In the genomic region with DNA sequence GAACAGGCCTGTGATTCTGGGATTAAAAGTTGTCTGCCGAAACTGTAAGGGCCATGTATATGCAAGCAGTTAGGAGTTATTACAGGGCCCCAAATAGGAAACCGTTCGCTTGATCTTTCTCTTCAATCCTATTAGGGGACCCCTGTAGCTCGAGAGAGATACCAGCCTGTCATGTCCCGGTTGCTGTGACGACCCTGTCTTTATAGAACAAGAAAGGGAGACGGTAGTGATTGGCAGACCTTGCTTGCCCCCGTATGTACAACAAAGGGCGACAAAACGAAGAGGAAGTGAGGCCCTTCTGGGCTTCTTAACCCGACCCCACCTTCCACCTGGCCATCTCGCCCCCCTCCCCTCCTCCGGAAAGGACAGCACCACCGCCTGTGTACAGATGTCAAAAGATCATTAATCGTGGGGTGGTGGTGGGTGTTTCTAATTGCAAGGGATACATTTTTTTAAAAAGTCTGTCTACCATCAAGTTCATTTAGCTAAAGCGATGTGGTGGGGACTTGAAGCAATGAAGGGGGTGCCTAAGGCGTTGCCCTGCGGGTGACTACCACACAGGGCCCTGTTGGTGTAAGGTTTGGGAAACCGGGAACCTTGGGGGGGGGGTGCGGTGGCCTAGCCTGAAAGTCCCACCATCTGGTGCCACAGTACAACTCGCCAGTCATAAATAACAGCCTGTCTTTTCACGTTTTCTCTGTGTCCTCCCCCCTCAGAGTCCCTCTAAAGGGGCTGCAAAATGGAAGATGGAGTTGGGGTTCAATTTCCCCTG, we compare ENCODE assay signal across 11 mouse cellular contexts.
DNase-seq lines count a peak whose midpoint lies in the region; ATAC-seq and TF ChIP-seq lines count a peak whose summit lies in the region.
"Had no signal": no experiment of that assay in that cellular context is flagged by ENCODE, and none has a peak within 500 bp of the region (broad histone marks: within the 10 kb centered on the region; RNA-seq: fewer than 3 reads in every experiment).

No protein-coding gene starts in this region.

- peak; percentile 1 for DNase-seq in lung, embryonic 14.5 days
- DNase-seq in lung, adult 18-20 months: no peak
- DNase-seq in forebrain, embryonic 11.5 days (ENCODE audit: low spot score): peak; percentile 64
- no peak for DNase-seq in limb, embryonic 14.5 days (ENCODE audit: low spot score)
- no peak for DNase-seq in thymus, adult 2 months
- DNase-seq in adrenal gland, adult 2 months: no peak
- DNase-seq: layer of hippocampus, adult 9-11 months; lung, postnatal 36 days; right cerebral cortex, adult 18-20 months; thymus, postnatal 25 days had no signal

- 3% methylated on average over 22 of the region's 22 CpGs for WGBS in lung, embryonic 14.5 days
- under 1% methylated on average over 22 of the region's 22 CpGs for WGBS in forebrain, embryonic 11.5 days
- WGBS in limb, embryonic 14.5 days: 14% methylated on average over 22 of the region's 22 CpGs
- WGBS in stomach, embryonic 16.5 days: 6% methylated on average over 22 of the region's 22 CpGs
- 10% methylated on average over 22 of the region's 22 CpGs for WGBS in thymus, adult 2 months

- H3K27me3 ChIP-seq in lung, embryonic 14.5 days (ENCODE audit: insufficient read depth, low read length): peaks cover 55% of the 10 kb centered on the region
- peaks cover 74% of the 10 kb centered on the region for H3K27me3 ChIP-seq in forebrain, embryonic 11.5 days (ENCODE audit: control insufficient read depth, insufficient read depth, low read length)
- H3K27me3 ChIP-seq in limb, embryonic 14.5 days (ENCODE audit: control insufficient read depth, insufficient read depth, low read length): peaks cover 42% of the 10 kb centered on the region
- peaks cover 57% of the 10 kb centered on the region for H3K27me3 ChIP-seq in stomach, embryonic 16.5 days (ENCODE audit: control insufficient read depth, insufficient read depth, low read length)
- H3K27me3 ChIP-seq in thymus, adult 2 months (ENCODE audit: control insufficient read depth, insufficient read depth, low read length): peaks cover 3% of the 10 kb centered on the region; the same call in 1 of the 2 replicates

- H3K36me3 ChIP-seq in lung, embryonic 14.5 days (ENCODE audit: insufficient read depth): no peaks in the 10 kb centered on the region
- no peaks in the 10 kb centered on the region for H3K36me3 ChIP-seq in forebrain, embryonic 11.5 days (ENCODE audit: control insufficient read depth, insufficient read depth, low read length)
- no peaks in the 10 kb centered on the region for H3K36me3 ChIP-seq in limb, embryonic 14.5 days (ENCODE audit: control insufficient read depth, insufficient read depth, low read length)
- no peaks in the 10 kb centered on the region for H3K36me3 ChIP-seq in stomach, embryonic 16.5 days (ENCODE audit: control insufficient read depth, insufficient read depth, low read length)
- no peaks in the 10 kb centered on the region for H3K36me3 ChIP-seq in thymus, adult 2 months (ENCODE audit: control insufficient read depth, insufficient read depth, low read length)

- H3K4me1 ChIP-seq in lung, embryonic 14.5 days (ENCODE audit: insufficient read depth): no peaks in the 10 kb centered on the region
- H3K4me1 ChIP-seq in forebrain, embryonic 11.5 days (replicated peaks; ENCODE audit: control insufficient read depth, insufficient read depth, low read length): peaks cover 11% of the 10 kb centered on the region
- peaks cover 3% of the 10 kb centered on the region; the same call in 1 of the 2 replicates for H3K4me1 ChIP-seq in limb, embryonic 14.5 days (ENCODE audit: control insufficient read depth, insufficient read depth, low read length)
- H3K4me1 ChIP-seq in stomach, embryonic 16.5 days (ENCODE audit: control insufficient read depth, insufficient read depth, low read length): no peaks in the 10 kb centered on the region; the same call in 1 of the 2 replicates
- H3K4me1 ChIP-seq in thymus, adult 2 months (replicated peaks; ENCODE audit: control insufficient read depth, insufficient read depth, low read length): no peaks in the 10 kb centered on the region

- no peak for TF ChIP-seq CTCF in lung, embryonic 14.5 days (IDR thresholded peaks at IDR 0.05; ENCODE audit: low read depth)
- no peak for TF ChIP-seq CTCF in thymus, adult 2 months (IDR thresholded peaks at IDR 0.05; ENCODE audit: borderline replicate concordance, control insufficient read depth, extremely low read depth, insufficient read depth, low read length, poor library complexity)

- peak overlapping the region; percentile 38 for H3K4me2 ChIP-seq in lung, embryonic 14.5 days
- peak overlapping the region; percentile 38; the same call in 1 of the 2 replicates for H3K4me2 ChIP-seq in forebrain, embryonic 11.5 days (ENCODE audit: low read depth, low read length, severe bottlenecking)
- H3K4me2 ChIP-seq in limb, embryonic 14.5 days (replicated peaks; ENCODE audit: low read depth, low read length, severe bottlenecking): peak overlapping the region; percentile 52
- no peak overlapping the region for H3K4me2 ChIP-seq in stomach, embryonic 16.5 days (ENCODE audit: low read depth, low read length)

- no peaks in the 10 kb centered on the region for H3K9me3 ChIP-seq in lung, embryonic 14.5 days (ENCODE audit: low read depth, low read length)
- no peaks in the 10 kb centered on the region for H3K9me3 ChIP-seq in forebrain, embryonic 11.5 days (ENCODE audit: control insufficient read depth, low read length)
- no peaks in the 10 kb centered on the region for H3K9me3 ChIP-seq in limb, embryonic 14.5 days (ENCODE audit: control insufficient read depth, low read length)
- H3K9me3 ChIP-seq in stomach, embryonic 16.5 days (replicated peaks; ENCODE audit: control insufficient read depth, low read length): no peaks in the 10 kb centered on the region

- TF ChIP-seq POLR2A in limb, embryonic 14.5 days (IDR thresholded peaks at IDR 0.05; ENCODE audit: borderline replicate concordance, extremely low read depth, insufficient read depth, insufficient read length): no peak
- no peak for TF ChIP-seq POLR2A in thymus, adult 2 months (IDR thresholded peaks at IDR 0.05; ENCODE audit: control insufficient read depth, extremely low read depth, insufficient read depth, low read length, poor library complexity)

- H3K27ac ChIP-seq in lung, embryonic 14.5 days (ENCODE audit: low read depth): no peak overlapping the region
- H3K27ac ChIP-seq in forebrain, embryonic 11.5 days (ENCODE audit: low read depth, low read length): no peak overlapping the region
- H3K27ac ChIP-seq in limb, embryonic 14.5 days (replicated peaks; ENCODE audit: low read depth, low read length): no peak overlapping the region
- H3K27ac ChIP-seq in stomach, embryonic 16.5 days (ENCODE audit: low read length): no peak overlapping the region
- no peak overlapping the region for H3K27ac ChIP-seq in thymus, adult 2 months (ENCODE audit: control insufficient read depth, insufficient read depth, low read length)

- H3K4me3 ChIP-seq in lung, embryonic 14.5 days (ENCODE audit: low read depth, low read length): peak overlapping the region; percentile 4; the same call in 1 of the 2 replicates
- H3K4me3 ChIP-seq in forebrain, embryonic 11.5 days (ENCODE audit: low read depth, low read length): 0 out of 2 replicates have a peak overlapping the region, but pooled peaks have one; percentile 12
- peak overlapping the region; percentile 28 for H3K4me3 ChIP-seq in limb, embryonic 14.5 days (replicated peaks; ENCODE audit: low read length)
- H3K4me3 ChIP-seq in stomach, embryonic 16.5 days (replicated peaks; ENCODE audit: low read length): 0 out of 2 replicates have a peak overlapping the region, but pooled peaks have one; percentile 20
- no peak overlapping the region for H3K4me3 ChIP-seq in thymus, adult 2 months (ENCODE audit: control insufficient read depth, insufficient read depth, low read length)

- H3K9ac ChIP-seq in lung, embryonic 14.5 days: no peak overlapping the region
- no peak overlapping the region; the same call in 1 of the 2 replicates for H3K9ac ChIP-seq in forebrain, embryonic 11.5 days (ENCODE audit: low read length)
- H3K9ac ChIP-seq in limb, embryonic 14.5 days (ENCODE audit: low read depth, low read length, severe bottlenecking): peak overlapping the region; percentile 49; the same call in 1 of the 2 replicates
- no peak overlapping the region for H3K9ac ChIP-seq in stomach, embryonic 16.5 days (ENCODE audit: low read length)

- ATAC-seq in lung, embryonic 14.5 days (ENCODE audit: insufficient read depth): no peak
- ATAC-seq in forebrain, embryonic 11.5 days (replicated peaks; ENCODE audit: low FRiP score): peak; percentile 74
- ATAC-seq in limb, embryonic 14.5 days (ENCODE audit: low FRiP score, low read depth): 0 out of 2 replicates have a peak, but pooled peaks have one; percentile 8
- ATAC-seq in stomach, embryonic 16.5 days (ENCODE audit: insufficient read depth, low FRiP score): no peak

Comparison
In these comparisons a context has a peak if more than half of its experiments do, and no peak if none do; other contexts are left out.
1. DNase-seq: peak in lung, embryonic 14.5 days (single experiment) and forebrain, embryonic 11.5 days (single experiment); none in lung, adult 18-20 months (0 of 2), limb, embryonic 14.5 days (single experiment), thymus, adult 2 months (single experiment) and adrenal gland, adult 2 months (single experiment).
2. ATAC-seq: peak in forebrain, embryonic 11.5 days (single experiment) and limb, embryonic 14.5 days (single experiment); none in lung, embryonic 14.5 days (single experiment) and stomach, embryonic 16.5 days (single experiment).